Mouse (Mus musculus): ENCODE data around the gene Pcdh11x. TPM values are rescaled to one million over a fixed set of nuclear protein-coding genes. Genes with fewer than 3 reads are reported as not detected.
"Not testable (repeated sequence)": the region's sequence is repeated elsewhere in the genome, so short reads cannot be mapped to it uniquely, and the experiment has no call there.

Gene Pcdh11x
- 10 to 100 TPM; 18.6 to 20.9 TPM for total RNA-seq (2021)
- long read RNA-seq, partial matches to known transcripts = 4 of 5 reads
- long read RNA-seq, other reads (novel, unspliced or antisense) = 0 of 5 reads

DNA sequence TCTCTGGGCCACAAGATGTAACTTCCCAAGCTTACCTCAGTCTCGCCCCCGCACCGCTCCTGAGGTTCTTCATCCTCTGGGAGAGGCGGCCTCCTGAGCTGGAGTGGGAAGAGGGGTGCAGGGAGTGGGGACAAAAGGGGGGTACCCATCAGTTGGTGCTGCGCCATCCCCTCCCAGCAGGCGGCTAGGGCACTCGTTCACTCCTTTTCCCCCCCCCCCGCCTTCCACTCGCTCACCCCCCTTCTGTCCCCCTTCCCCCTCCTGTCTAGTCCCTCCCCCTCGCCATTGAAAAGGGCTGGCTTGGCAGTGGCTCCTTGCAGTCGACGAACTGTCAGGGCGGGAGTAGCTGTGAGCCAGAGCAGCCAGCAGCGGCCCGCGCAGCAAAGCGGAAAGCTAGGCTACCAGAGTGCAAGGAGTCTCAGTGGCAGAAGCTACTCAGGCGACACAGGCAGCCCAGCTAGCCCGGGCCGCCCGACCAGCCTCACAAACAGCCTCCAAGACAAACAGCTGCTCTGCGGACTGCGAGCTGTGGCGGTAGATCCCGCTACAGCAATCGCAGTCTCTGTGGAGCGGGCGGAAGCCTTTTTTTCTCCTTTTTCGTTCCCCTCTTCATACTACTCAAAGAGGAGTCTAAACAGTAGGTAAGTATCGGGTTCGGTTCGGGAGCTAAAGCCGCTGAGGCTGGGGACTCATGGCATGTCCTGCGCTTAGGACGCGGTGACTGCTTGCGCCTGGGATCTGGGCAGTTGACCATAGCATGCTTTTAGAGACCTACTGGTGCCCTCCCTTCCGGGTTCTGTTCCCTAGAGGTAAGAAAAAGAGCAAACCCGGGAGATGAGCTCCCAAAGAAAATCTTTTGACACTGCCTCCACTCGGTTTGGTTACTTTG lies at the start of gene Pcdh11x:
Pcdh11x (plus strand) TSS at position 249 of the 889 bp plus-strand sequence.
- DNase-seq (ENCODE audit: low spot score in 2 of 2) = peak; percentile 40 to 61

GRCm38 (mm10) chrX:120260089-120260488 lies 30.0 kb upstream of the Pcdh11x start:
- DNase-seq (ENCODE audit: low spot score in 2 of 2) = no peak

GRCm38 (mm10) chrX:120285522-120285921 lies 4.5 kb upstream of the Pcdh11x start:
- no peak for DNase-seq (ENCODE audit: low spot score in 2 of 2)

DNA sequence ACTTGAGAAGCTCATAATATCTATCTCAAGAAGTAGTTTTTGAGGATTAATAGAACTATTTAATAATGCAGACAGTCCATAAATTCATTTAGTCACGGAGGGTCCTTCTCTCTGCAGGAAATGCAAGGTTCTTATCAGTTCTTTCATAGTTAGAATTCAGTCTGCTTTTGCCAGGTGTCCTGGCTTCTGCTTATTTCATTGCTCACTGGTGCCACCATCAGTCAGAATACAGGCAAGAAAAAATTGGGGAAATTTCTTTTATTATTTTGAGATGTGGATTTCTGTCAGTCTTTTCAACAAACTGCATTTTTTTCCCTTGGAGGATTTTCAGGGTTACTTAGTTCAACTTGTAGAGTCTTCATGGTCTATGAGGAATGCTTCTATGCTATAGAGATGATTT lies 2.6 kb upstream of the Pcdh11x start:
- DNase-seq (ENCODE audit: low spot score in 2 of 2) = peak in 1 of 2 experiments; percentile 25

DNA sequence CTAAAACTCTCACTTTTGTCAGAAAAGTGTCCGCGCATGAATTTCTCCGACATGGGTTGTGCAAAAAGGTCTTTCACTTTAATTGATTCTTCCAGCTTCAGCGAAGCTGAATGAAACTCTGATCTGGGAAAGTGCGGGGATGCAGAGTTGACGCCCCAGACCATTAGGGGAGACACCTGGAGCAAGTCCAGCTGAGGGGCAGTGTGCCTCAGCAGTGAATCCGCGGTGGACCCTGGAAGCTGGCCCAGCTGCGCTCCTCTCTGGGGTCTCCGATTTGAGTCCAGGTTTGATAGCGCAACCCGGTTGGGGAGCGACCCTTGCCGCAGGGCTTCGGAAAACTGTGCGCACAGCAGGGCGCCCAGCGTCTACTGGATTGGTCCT lies 831 bp downstream of the Pcdh11x start:
- DNase-seq (ENCODE audit: low spot score in 2 of 2) = peak; percentile 3 to 18

DNA sequence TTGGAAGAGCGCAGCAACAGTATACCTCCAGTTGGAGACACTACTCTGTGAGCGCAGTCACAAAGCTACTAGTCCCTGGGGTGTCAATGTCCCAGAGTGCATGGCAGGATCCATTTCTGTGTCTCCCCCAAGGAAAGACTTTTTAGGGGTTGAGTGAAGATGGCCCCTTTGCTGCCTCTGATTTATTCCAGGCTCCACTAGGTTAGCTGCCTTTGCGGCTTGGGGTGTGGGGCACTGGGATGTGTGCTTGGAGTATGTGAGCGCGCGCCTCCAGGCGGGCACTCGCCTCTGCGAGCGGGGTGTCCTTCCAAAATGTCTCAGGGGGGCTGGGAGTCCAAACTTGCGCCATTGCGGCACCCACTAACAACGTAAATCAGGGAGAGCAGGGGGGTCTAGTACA lies 1.6 kb downstream of the Pcdh11x start:
- peak; percentile 3 to 22 for DNase-seq (ENCODE audit: low spot score in 2 of 2)

DNA sequence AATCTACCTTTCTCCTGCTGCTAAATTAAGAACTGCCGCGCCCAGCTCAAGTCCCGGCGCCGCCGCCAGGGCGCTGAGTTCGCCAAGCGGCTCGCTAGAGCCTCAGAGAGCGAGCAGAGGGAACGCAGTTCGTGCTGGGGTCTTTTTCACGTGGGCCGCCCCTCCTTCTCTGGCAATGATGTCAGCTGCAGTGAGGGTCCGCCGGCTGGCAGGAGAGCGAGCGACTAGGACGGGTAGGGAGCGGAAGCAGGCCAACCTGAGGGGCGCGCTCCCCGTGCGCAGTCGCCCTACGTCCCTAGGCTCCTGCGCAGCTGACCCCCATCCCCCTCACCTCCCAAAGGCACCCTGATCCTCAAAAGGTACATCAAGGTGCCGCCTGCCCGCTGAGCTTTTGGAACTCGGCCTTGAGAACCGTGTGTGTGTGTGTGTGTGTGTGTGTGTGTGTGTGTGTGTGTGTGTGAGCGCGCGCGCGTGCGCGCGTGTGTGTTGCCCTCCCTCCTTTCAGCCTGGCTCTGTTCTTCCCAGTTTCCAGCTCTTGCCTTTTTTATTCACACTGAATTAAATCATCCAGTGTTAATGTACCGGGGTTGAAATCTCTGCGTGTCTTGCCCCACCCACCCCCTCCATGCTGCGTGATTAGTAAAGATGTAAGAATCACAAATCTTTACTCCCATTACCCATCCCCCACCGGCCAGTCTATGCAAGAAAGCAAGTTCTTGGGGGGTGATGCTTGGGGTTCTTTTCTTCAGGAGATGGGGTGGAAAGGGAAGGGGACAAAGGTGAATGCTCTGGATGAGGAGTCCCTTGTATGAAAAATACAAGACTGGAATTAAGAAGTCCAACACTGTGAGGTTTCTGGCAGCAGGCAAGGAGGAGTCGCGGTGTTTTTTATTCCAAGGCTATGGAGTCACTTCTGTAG lies 3.0 kb downstream of the Pcdh11x start:
- DNase-seq (ENCODE audit: low spot score in 2 of 2) = peak; percentile 34 to 49

GRCm38 (mm10) chrX:120301469-120302175 lies 11.6 kb downstream of the Pcdh11x start:
- DNase-seq (ENCODE audit: low spot score in 2 of 2) = no peak

DNA sequence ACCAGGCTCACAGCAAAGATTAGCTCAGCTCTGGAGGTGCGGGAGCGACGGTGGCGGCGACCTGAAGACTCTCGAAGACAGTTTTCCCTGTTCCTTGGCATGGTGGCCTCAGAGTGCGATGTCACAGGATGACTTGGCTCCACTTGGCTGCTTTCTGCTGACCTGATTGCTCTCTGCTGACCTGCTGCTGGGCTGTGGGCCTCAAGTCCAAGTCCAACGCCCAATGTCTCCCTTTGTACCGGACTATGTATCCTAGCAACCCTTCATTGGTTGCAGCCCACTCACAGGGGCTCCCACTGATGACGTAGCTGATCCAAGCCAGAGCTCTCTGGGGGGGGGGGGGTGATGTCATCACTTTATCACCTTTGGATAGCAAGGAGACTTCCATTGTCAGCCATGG lies 22.9 kb downstream of the Pcdh11x start, which contains the start of gene H2afb3:
H2afb3 (minus strand) TSS at position 101 of the 400 bp plus-strand sequence.
- not testable (repeated sequence) for DNase-seq (ENCODE audit: low spot score in 2 of 2)

- no peak for DNase-seq (ENCODE audit: low spot score in 2 of 2)
Observed at GRCm38 (mm10) chrX:120466225-120466624, 176.2 kb downstream of the Pcdh11x start.

GRCm38 (mm10) chrX:120486428-120486827 lies 196.4 kb downstream of the Pcdh11x start:
- no peak for DNase-seq (ENCODE audit: low spot score in 2 of 2)

GRCm38 (mm10) chrX:120524986-120525385 lies 234.9 kb downstream of the Pcdh11x start:
- DNase-seq (ENCODE audit: low spot score in 2 of 2) = no peak

GRCm38 (mm10) chrX:120599309-120599708 lies 309.2 kb downstream of the Pcdh11x start:
- no peak for DNase-seq (ENCODE audit: low spot score in 2 of 2)

GRCm38 (mm10) chrX:120618460-120618859 lies 328.4 kb downstream of the Pcdh11x start:
- DNase-seq (ENCODE audit: low spot score in 2 of 2) = no peak

GRCm38 (mm10) chrX:120670236-120670635 lies 380.2 kb downstream of the Pcdh11x start:
- peak; percentile 6 to 11 for DNase-seq (ENCODE audit: low spot score in 2 of 2)

DNA sequence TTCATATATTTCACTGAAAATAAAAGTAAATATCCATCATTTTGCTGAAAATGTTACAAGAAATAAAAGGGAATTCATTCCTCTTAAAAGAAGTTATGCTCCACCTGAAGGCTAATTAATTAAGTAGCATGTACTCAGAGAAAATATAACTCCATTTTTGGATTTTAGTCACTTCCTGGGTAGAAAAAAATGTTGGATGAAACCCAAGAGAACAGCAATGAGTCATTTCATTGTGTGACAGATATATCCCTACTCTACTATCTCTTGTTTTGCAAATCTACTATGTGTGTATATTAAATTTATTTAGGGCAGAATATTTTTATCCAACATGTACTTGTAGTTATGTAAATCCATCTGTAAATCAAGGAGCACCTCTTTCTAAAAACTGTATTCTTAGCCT lies 444.1 kb downstream of the Pcdh11x start:
- DNase-seq (ENCODE audit: low spot score in 2 of 2) = no peak

GRCm38 (mm10) chrX:120735792-120736191 lies 445.7 kb downstream of the Pcdh11x start:
- no peak for DNase-seq (ENCODE audit: low spot score in 2 of 2)

DNA sequence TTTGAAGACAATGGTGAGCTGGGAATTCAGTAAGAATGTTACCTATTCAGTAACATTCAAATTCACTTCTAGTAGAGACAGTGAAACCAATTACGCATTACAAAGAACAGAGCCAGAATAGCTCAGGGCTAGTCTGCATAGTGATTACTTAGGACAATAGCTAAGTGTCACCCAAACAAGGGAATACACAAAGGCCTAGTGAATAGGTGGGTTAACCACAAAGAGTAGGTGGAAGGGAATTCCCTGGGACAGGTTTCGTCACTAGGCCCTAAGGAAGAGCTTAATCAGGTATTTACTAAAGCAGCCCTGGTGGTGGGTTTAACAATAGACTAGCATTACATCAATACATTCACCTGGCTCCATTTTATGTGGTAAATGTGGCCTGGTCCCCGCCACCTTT lies 654.5 kb downstream of the Pcdh11x start:
- DNase-seq (ENCODE audit: low spot score in 2 of 2) = no peak

Data from layer of hippocampus, postnatal 10 days (tissue).